Mouse (Mus musculus) ES-E14 (cell line): ENCODE data around the gene Osbpl8. TPM values are rescaled to one million over a fixed set of nuclear protein-coding genes. Genes with fewer than 3 reads are reported as not detected.
A peak's percentile ranks its signal among the peaks of the same experiment; 100 is the strongest.

Source experiments
- DNase-seq: peaks from one replicate; pipeline ENCODE4 v3.0.0-alpha.2; 2013; ENCODE audit warnings: low read depth, low spot score
- H3K27ac ChIP-seq: 2 replicates; pipeline ENCODE4 v1.5.1; 2012; ENCODE audit warnings: low read depth, mild to moderate bottlenecking, low read length, moderate library complexity, mixed read lengths; ENCODE audit not compliant: poor library complexity, insufficient read depth, severe bottlenecking
- H3K36me3 ChIP-seq: 2 replicates; pipeline ENCODE4 v1.6.1; 2012; ENCODE audit warnings: mild to moderate bottlenecking, low read length, moderate library complexity, mixed read lengths; ENCODE audit not compliant: control insufficient read depth, poor library complexity, insufficient read depth, severe bottlenecking
- H3K4me1 ChIP-seq, 2 experiments: fragments of 150-350 bp in 1 of 2; sonication (generic) in 1 of 2; 2 replicates each; pipeline ENCODE4 v1.6.1; 2012; ENCODE audit warnings: low read length in 2 of 2, mild to moderate bottlenecking in 1 of 2, mixed read lengths in 1 of 2; ENCODE audit not compliant: control insufficient read depth in 2 of 2, insufficient read depth in 2 of 2, poor library complexity in 1 of 2
- H3K4me3 ChIP-seq, 2 experiments: fragments of 150-350 bp in 1 of 2; sonication (generic) in 1 of 2; 2 replicates each; pipeline ENCODE4 v1.5.1; 2012; ENCODE audit warnings: low read length in 2 of 2, low read depth in 1 of 2, mild to moderate bottlenecking in 1 of 2, mixed read lengths in 1 of 2; ENCODE audit not compliant: insufficient read depth in 1 of 2, poor library complexity in 1 of 2, severe bottlenecking in 1 of 2
- H3K9ac ChIP-seq: 2 replicates; pipeline ENCODE4 v1.6.1; 2012; ENCODE audit warnings: low read depth, mild to moderate bottlenecking, low read length, mixed read lengths; ENCODE audit not compliant: poor library complexity, insufficient read depth, severe bottlenecking
- H3K9me3 ChIP-seq: fragments of 150-350 bp; sonication (generic); 2 replicates; pipeline ENCODE4 v1.6.1; 2012; ENCODE audit warnings: low read depth, mild to moderate bottlenecking, low read length; ENCODE audit not compliant: control insufficient read depth, insufficient read depth
- CHD2 ChIP-seq: IDR thresholded peaks from 2 replicates; pipeline ENCODE4 v1.6.1; 2014; ENCODE audit warnings: mild to moderate bottlenecking, low read depth, low read length, inconsistent platforms
- HCFC1 ChIP-seq: IDR thresholded peaks from 2 replicates; pipeline ENCODE4 v1.6.1; 2012; ENCODE audit warnings: low read length, inconsistent platforms, borderline replicate concordance; ENCODE audit not compliant: insufficient read depth
- MAFK ChIP-seq: IDR thresholded peaks from 2 replicates; pipeline ENCODE4 v1.6.1; 2014; ENCODE audit warnings: mild to moderate bottlenecking, low read depth, low read length, inconsistent platforms; ENCODE audit not compliant: insufficient read depth
- ZC3H11A ChIP-seq: IDR thresholded peaks from 2 replicates; pipeline ENCODE4 v1.6.1; 2012; ENCODE audit warnings: low read depth, mild to moderate bottlenecking, inconsistent platforms, low read length, borderline replicate concordance
- ZNF384 ChIP-seq: IDR thresholded peaks from 2 replicates; pipeline ENCODE4 v1.6.1; 2012; ENCODE audit warnings: low read depth, low read length, inconsistent platforms
- in situ Hi-C, 2 experiments: fragments of 600-800 bp; cut with MboI; formaldehyde crosslinking; loops; one replicate each; pipeline ENCODE4 v1.15.1; 2025; ENCODE audit warnings: low sequenced_read_pairs in 2 of 2, inconsistent platforms in 1 of 2; ENCODE audit not compliant: unreplicated experiment in 2 of 2
- total RNA-seq: library from RNA; depleted of rRNA; stranded (reverse); fragments of 300-350 nt; gene quantifications from 2 replicates; pipeline ENCODE4 v1.2.3, GENCODE M21; 2012

Gene Osbpl8
- total RNA-seq, 1 experiment: 20.7 TPM

GRCm38 (mm10) chr10:111119756-111120155 is 44.8 kb upstream of the Osbpl8 start:
- Histone ChIP-seq H3K36me3 (no peaks in the 10 kb centered on the region), H3K9me3 (no peaks in the 10 kb centered on the region), H3K4me1 (peaks cover 2 to 5% of the 10 kb centered on the region in 2 experiments; a peak in 1 of 4 replicates), H3K4me3 (no peak overlapping the region), H3K27ac (no peak overlapping the region), H3K9ac (no peak overlapping the region)
- no peak for DNase-seq
- in situ Hi-C loops: no loop called here
- TF ChIP-seq HCFC1 (no peak), MAFK (no peak), ZC3H11A (no peak), ZNF384 (no peak), CHD2 (no peak)

- Histone ChIP-seq H3K27ac (no peak overlapping the region), H3K4me1 (0 out of 4 replicates have a peak, but pooled peaks cover 0 to 2% of the 10 kb centered on the region in 2 experiments), H3K36me3 (no peaks in the 10 kb centered on the region), H3K9ac (no peak overlapping the region), H3K4me3 (no peak overlapping the region), H3K9me3 (no peaks in the 10 kb centered on the region)
- no peak for DNase-seq
- in situ Hi-C loops: no loop called here
- TF ChIP-seq ZC3H11A: no peak
- no peak for TF ChIP-seq CHD2
- peak; percentile 62 for TF ChIP-seq ZNF384
Measured at GRCm38 (mm10) chr10:111122864-111123398, 41.6 kb upstream of the Osbpl8 start.

GRCm38 (mm10) chr10:111124175-111124574 is 40.4 kb upstream of the Osbpl8 start:
- no peak overlapping the region for H3K9ac ChIP-seq
- no peak for TF ChIP-seq CHD2
- no peak for TF ChIP-seq MAFK
- no peak for TF ChIP-seq HCFC1
- H3K4me3 ChIP-seq: no peak overlapping the region
- in situ Hi-C loops: no loop called here
- DNase-seq: no peak
- no peaks in the 10 kb centered on the region for H3K36me3 ChIP-seq
- H3K4me1 ChIP-seq: 0 out of 4 replicates have a peak, but pooled peaks cover 0 to 2% of the 10 kb centered on the region in 2 experiments
- H3K9me3 ChIP-seq: no peaks in the 10 kb centered on the region
- no peak overlapping the region for H3K27ac ChIP-seq

- TF ChIP-seq MAFK (no peak), CHD2 (no peak), ZC3H11A (no peak), HCFC1 (no peak), ZNF384 (no peak)
- Histone ChIP-seq H3K9me3 (no peaks in the 10 kb centered on the region), H3K9ac (no peak overlapping the region), H3K4me1 (0 out of 4 replicates have a peak, but pooled peaks cover 0 to 2% of the 10 kb centered on the region in 2 experiments), H3K27ac (no peak overlapping the region), H3K36me3 (no peaks in the 10 kb centered on the region), H3K4me3 (no peak overlapping the region)
- in situ Hi-C loops: no loop called here
- no peak for DNase-seq
Measured at GRCm38 (mm10) chr10:111124767-111125315, 39.7 kb upstream of the Osbpl8 start.
